Mouse (Mus musculus): ENCODE measurements around the gene Olfr974. TPM values are rescaled to one million over a fixed set of nuclear protein-coding genes. Genes with fewer than 3 reads are reported as not detected.
"Not testable (repeated sequence)": the region's sequence is repeated elsewhere in the genome, so short reads cannot be mapped to it uniquely, and the experiment has no call there.

Gene Olfr974
- not detected for total RNA-seq (2021)

DNA sequence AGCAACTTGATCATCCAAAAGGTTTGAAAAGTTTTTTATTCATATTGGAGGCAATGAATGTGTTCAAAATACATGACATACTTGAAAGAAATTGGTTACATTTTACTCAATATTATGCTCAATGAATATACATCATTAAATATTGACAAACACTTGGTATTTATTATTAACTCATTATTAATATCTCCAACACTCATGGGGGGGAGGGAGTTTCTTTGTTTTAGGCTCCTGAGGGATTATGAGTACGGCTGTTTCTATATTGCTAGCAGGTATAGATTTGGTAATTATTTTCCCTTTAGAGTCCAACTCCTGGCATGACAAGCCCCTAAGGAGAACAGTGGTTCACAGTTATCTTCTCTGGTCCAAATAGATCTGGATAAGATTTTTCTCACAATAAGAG is at the start of gene Olfr974:
Olfr974 (plus strand) TSS at position 301 of the 400 bp plus-strand sequence.
- intact Hi-C loops (cut with DNase I): no loop called here
- DNase-seq (ENCODE audit: extremely low spot score in 1 of 2, low spot score in 2 of 2): no peak

DNA sequence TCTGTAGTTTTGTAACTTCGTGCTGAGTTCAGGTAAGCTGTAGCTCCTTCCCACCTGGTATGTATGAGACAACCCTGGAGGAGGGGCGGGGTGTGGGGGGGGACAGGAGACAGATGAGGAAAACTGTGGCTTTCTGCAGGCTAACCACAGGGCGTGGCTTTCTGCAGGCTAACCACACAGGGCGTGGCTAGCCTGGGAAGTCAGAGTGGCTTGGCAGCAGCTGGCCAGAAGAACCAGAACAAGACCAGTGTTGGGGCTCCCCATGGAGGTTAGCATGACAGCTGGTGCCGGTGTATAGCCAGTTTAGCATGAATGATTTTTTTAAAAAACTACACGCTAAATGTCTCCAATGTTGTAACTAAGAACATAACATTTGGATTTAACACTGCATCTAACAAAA is 32.2 kb upstream of the Olfr974 start:
- no peak for DNase-seq (ENCODE audit: extremely low spot score in 1 of 2, low spot score in 2 of 2)
- intact Hi-C loops (cut with DNase I): no loop called here

DNA sequence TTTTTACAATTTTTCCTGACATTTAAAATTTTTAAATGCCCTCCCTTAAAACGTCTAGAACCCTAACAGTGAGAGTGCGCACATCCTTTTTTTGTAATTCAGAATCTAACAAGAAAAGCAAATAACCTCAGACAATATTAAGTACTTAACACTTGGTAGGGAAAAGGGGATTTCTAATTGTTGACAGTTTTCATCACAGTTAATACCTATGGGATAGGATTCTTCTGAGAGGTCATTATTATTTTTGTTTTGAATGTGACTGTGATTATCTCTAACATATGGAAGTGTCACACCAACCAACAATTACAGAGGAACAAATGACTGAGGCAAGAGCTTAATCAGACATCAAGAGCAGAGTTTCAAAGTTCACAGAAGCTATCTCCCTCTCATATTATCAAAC is 30.3 kb upstream of the Olfr974 start, which contains the start of gene Olfr229:
Olfr229 (plus strand) TSS at position 301 of the 400 bp plus-strand sequence.
- no peak for DNase-seq (ENCODE audit: extremely low spot score in 1 of 2, low spot score in 2 of 2)
- intact Hi-C loops (cut with DNase I): no loop called here

DNA sequence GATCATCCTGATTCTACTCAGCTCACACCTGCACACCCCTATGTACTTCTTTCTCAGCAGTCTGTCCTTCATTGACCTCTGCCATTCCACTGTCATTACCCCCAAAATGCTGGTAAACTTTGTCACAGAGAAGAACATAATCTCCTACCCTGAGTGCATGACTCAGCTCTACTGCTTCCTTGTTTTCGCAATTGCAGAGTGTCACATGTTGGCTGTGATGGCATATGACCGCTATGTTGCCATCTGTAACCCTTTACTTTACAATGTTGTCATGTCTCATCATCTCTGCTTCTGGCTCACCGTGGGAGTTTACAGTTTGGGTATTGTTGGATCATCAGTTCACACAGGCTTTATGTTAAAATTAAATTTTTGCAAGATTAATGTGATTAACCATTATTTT is 27.4 kb upstream of the Olfr974 start:
- intact Hi-C loops (cut with DNase I): no loop called here
- DNase-seq (ENCODE audit: extremely low spot score in 1 of 2, low spot score in 2 of 2): no peak

DNA sequence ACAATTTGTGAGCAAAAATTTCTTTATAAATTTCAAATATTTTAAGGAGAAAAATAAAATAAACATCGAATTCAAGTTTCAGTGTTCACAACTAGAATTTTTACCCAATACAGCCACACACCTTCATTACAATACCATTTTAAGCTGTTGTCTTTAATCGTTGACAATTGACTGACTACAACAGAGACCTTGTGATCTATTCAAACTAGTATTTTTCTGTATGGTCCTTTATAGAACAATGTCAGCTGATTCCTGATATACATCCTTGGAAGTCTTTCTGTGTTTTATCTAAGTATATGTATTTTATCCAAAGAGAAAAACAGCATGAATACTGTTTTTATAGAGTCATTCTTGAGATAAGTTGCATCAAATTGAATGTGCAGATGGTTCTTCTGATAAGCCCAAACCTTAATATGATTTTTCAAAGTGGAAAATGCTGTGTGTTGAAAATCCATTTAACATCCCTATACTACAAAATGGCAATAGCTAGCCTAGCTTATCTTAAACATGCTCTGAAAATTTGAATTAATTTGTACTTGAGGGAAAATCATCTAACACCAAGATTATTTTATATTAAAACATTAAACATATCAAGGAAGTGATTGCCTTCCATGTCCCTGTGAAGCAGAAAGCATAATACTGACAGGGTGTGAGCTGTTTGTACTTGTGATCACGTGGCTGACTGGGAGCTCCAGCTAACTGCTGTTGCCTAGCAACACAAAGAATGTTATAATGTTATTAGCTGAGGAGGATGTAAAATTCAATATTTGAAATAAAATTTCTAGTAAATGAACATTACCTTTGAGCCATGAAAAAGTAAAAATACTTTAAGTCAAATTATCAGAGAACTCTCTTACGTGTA is 9.1 kb upstream of the Olfr974 start:
- intact Hi-C loops (cut with DNase I); DNase-seq (ENCODE audit: extremely low spot score in 1 of 2, low spot score in 2 of 2): not testable (repeated sequence)

DNA sequence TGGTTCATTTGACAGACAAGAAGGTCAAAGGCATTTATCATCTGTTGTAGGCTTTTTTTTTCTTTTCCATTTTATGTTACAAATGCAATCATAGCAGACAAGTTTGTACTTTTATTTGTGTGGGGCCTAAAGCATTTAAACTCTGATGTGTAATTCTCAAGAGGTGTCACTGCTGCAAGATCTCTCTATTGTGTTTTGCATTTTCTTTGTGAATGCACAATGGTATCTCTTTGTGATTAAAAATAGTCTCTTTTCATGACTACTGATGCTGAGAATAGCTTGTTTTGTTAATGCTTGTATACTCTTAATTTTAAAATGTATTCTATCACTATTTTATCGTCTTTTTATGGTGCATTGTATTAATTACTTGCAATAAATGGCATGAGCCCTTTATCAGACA is 8.5 kb upstream of the Olfr974 start:
- intact Hi-C loops (cut with DNase I); DNase-seq (ENCODE audit: extremely low spot score in 1 of 2, low spot score in 2 of 2): not testable (repeated sequence)

DNA sequence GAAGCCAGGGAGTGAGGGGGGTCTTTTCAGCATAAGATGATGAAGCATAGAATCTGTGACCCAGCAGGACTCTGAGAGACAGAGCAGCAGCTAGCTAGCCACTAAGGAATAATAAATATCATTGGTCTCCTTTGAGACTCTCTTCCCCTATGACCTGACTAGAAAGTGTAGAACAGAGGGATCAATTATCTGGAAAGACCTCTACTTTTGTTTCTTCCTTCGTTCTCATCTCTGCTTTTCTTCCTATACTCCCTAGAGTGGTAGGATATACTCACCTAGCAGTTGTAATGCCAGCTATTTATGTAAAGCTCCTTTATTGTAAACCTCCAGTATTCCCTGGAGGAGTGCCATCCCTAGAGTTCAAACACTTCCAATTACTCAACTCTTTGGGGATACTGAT is 14.6 kb downstream of the Olfr974 start, which contains the start of gene Olfr975:
Olfr975 (minus strand) TSS at position 101 of the 400 bp plus-strand sequence.
- no peak for DNase-seq (ENCODE audit: extremely low spot score in 1 of 2, low spot score in 2 of 2)
- intact Hi-C loops (cut with DNase I): no loop called here

DNA sequence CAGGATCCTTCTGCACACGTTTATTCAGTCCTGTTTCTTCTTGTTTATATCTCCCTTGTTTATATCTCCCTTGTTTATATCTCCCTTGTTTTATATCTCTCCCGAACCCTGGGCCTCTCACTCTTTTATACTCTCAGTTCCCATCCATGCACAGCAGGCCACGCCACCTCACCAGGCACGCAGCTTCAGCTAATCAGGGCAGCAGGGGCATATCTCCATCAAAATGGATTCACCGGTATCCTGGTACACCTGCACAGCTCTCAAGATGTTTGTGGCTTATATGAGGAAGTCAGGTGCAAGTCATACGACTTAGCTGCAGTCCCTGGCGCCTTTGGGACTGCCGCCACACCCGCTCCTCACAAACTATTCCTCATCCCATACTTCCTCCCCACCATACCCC is 23.7 kb downstream of the Olfr974 start, which contains the start of gene Olfr976:
Olfr976 (minus strand) TSS at position 101 of the 400 bp plus-strand sequence.
- DNase-seq (ENCODE audit: extremely low spot score in 1 of 2, low spot score in 2 of 2); intact Hi-C loops (cut with DNase I): not testable (repeated sequence)

DNA sequence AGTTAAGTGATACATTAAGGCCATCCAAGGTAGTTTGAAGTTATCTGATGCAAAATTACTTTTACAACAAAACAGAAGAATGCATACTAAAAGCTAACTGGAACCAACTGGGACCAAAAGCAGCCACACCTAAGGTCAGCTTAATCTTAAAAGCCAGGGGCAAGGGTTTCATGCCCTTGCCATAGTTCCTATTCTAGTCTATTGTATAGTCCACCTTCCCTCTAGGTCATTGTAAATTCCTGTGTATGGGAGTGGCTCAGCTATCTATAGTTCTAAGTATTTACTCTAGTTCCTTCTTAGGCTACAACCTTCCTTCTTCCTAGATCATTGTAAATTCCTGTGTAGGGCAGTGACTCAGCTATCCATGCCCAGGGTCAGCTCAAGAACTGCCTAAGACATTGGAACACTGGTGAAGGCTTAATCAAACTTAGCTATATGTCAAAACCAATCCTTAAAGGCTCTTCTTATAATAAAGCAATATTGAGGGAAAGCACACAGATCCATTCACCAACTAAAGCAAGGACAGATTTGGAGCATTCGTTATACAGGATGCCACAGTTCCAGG is 39.4 kb downstream of the Olfr974 start:
- DNase-seq (ENCODE audit: extremely low spot score in 1 of 2, low spot score in 2 of 2); intact Hi-C loops (cut with DNase I): not testable (repeated sequence)

DNA sequence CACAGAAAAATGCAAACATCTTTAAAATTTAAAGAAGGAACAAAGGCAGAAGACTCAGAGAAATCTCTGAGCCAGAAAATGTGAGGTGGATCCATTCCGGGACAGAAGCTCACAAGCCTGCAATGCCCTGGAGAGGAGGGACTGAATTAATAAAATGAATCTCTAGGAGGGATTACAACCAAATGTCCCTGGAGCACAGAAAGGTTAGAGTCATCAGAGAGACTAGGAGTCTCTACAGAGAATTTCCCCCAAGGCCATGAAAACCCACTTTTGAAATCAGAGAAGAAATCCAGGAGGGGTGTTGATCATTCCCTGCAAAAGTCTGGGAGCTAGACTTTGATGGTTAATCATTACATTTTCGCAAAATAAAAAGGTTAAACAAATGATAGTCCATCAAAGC is 54.5 kb downstream of the Olfr974 start, which contains the start of gene Olfr978:
Olfr978 (plus strand) TSS at position 301 of the 400 bp plus-strand sequence.
- DNase-seq (ENCODE audit: extremely low spot score in 1 of 2, low spot score in 2 of 2): no peak
- intact Hi-C loops (cut with DNase I): no loop called here

Other genes starting within 250 kb of the Olfr974 start
- not detected for gene Olfr149, start 230.4 kb upstream of the Olfr974 start, total RNA-seq (2021)
- gene Olfr965, start 226.1 kb upstream of the Olfr974 start, total RNA-seq (2021): not detected
- gene Olfr150, start 206.5 kb upstream of the Olfr974 start, total RNA-seq (2021): not detected
- gene Olfr967, start 191.3 kb upstream of the Olfr974 start, total RNA-seq (2021): not detected
- gene Olfr968, start 154.2 kb upstream of the Olfr974 start, total RNA-seq (2021): not detected
- not detected for gene Olfr969, start 146.6 kb upstream of the Olfr974 start, total RNA-seq (2021)
- gene Olfr970, start 128.6 kb upstream of the Olfr974 start, total RNA-seq (2021): not detected
- not detected for gene Olfr971, start 100.6 kb upstream of the Olfr974 start, total RNA-seq (2021)
- gene Olfr972, start 71.1 kb upstream of the Olfr974 start, total RNA-seq (2021): not detected
- not detected for gene Olfr229, start 30.2 kb upstream of the Olfr974 start, total RNA-seq (2021)
- not detected for gene Olfr975, start 14.5 kb downstream of the Olfr974 start, total RNA-seq (2021)
- gene Olfr976, start 23.6 kb downstream of the Olfr974 start, total RNA-seq (2021): not detected
- gene Olfr978, start 54.6 kb downstream of the Olfr974 start, total RNA-seq (2021): not detected
- gene Olfr979, start 66.0 kb downstream of the Olfr974 start, total RNA-seq (2021): not detected
- gene Olfr980, start 72.1 kb downstream of the Olfr974 start, total RNA-seq (2021): not detected
- not detected for gene Olfr981, start 84.0 kb downstream of the Olfr974 start, total RNA-seq (2021)
- not detected for gene Olfr982, start 136.3 kb downstream of the Olfr974 start, total RNA-seq (2021)
- not detected for gene Olfr983, start 156.1 kb downstream of the Olfr974 start, total RNA-seq (2021)
- not detected for gene Olfr984, start 176.7 kb downstream of the Olfr974 start, total RNA-seq (2021)
- gene Olfr985, start 192.7 kb downstream of the Olfr974 start, total RNA-seq (2021): not detected
- gene Tmem225, start 210.6 kb downstream of the Olfr974 start, total RNA-seq (2021): not detected
- gene Olfr986, start 243.4 kb downstream of the Olfr974 start, total RNA-seq (2021): not detected